Mouse (Mus musculus) forebrain, embryonic 16.5 days (tissue): ENCODE measurements at regions not wholly inside any gene's neighbourhood (a gene's known extent, or its start where the extent isn't known, plus 50 kb on each side); places are given as distances from the start of the nearest gene placed in this dataset.

Source experiments
- ATAC-seq: fragments of 200-750 bp; cut with Nextera tagmentation; 2 replicates; pipeline ENCODE4 v1.8.0; 2017; ENCODE audit warnings: mild to moderate bottlenecking, moderate library complexity
- H3K27ac ChIP-seq: fragments of 300-500 bp; sonication (generic); 2 replicates; pipeline ENCODE4 v1.5.1; 2014; ENCODE audit warnings: low read length, control low read depth
- H3K27me3 ChIP-seq: fragments of 300-500 bp; sonication (generic); replicated peaks from 2 replicates; pipeline ENCODE4 v1.6.1; 2014; ENCODE audit warnings: low read length; ENCODE audit not compliant: control insufficient read depth, insufficient read depth
- H3K36me3 ChIP-seq: fragments of 300-500 bp; sonication (generic); 2 replicates; pipeline ENCODE4 v1.6.1; 2014; ENCODE audit not compliant: control insufficient read depth, insufficient read depth
- H3K4me1 ChIP-seq: fragments of 300-500 bp; sonication (generic); replicated peaks from 2 replicates; pipeline ENCODE4 v1.6.1; 2014; ENCODE audit warnings: low read length; ENCODE audit not compliant: control insufficient read depth, insufficient read depth
- H3K4me2 ChIP-seq: fragments of 300-500 bp; sonication (generic); 2 replicates; pipeline ENCODE4 v1.6.1; 2014; ENCODE audit warnings: mild to moderate bottlenecking, low read length, control low read depth
- H3K4me3 ChIP-seq: fragments of 300-500 bp; sonication (generic); replicated peaks from 2 replicates; pipeline ENCODE4 v1.5.1; 2014; ENCODE audit warnings: mild to moderate bottlenecking, low read length, control low read depth
- H3K9ac ChIP-seq: fragments of 300-500 bp; sonication (generic); replicated peaks from 2 replicates; pipeline ENCODE4 v1.6.1; 2014; ENCODE audit warnings: low read depth, low read length, control low read depth
- H3K9me3 ChIP-seq: fragments of 300-500 bp; sonication (generic); 2 replicates; pipeline ENCODE4 v1.6.1; 2016; ENCODE audit warnings: low read length; ENCODE audit not compliant: control insufficient read depth
- WGBS: fragments of 180-500 bp; shearing (Covaris S2); extraction: QIAGEN DNeasy Blood & Tissue Kit; methylation state at CpG from one replicate; pipeline ENCODE4 v1.1.7; 2014; 5-methylcytosine and 5-hydroxymethylcytosine counted together

DNA sequence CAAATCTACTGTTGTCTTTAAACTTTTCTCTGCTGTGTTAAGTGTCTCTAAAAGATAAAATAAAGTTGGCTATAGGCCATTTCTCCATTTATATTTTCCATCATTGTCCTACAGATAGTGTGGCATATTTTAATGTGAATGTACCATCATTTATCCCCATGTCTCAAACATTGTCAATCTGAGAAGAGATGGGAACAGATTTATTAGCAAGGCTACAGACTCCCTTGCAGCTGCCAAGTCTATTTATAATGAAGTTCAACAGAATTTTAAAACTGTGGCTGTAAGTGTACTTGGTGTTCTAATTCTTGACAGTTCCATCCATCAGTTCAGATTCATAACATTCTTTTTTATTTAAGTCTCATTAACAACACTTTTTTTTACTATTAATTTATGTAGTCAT lies 271.2 kb downstream of the Pcdh10 start:
- H3K9ac ChIP-seq = no peak overlapping the region
- H3K9me3 ChIP-seq = no peaks in the 10 kb centered on the region
- H3K4me2 ChIP-seq = no peak overlapping the region
- no peaks in the 10 kb centered on the region for H3K4me1 ChIP-seq
- no peaks in the 10 kb centered on the region for H3K36me3 ChIP-seq
- H3K27me3 ChIP-seq = no peaks in the 10 kb centered on the region
- H3K27ac ChIP-seq = no peak overlapping the region
- no peak for ATAC-seq
- no peak overlapping the region for H3K4me3 ChIP-seq

DNA sequence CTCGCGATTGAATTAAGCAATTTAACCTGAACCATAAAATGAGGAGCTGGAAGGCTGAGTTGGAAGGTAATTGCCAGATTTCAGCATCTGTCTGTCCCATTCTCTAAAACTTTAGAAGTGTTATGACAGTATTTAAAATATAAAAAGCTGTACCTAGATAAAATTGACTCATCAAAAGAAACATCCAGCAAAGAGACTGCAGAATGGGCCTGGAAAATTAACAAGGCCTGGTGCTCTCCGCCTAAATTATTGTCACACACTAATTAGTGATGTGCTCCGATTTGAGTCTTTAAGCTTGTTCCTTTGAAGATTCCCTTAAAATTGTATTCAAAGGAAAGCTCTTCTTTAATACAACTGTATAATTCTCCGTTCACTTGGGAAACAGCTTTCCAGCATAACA lies 278.8 kb downstream of the Pcdh10 start:
- Histone ChIP-seq H3K9me3 (no peaks in the 10 kb centered on the region), H3K9ac (no peak overlapping the region), H3K27me3 (no peaks in the 10 kb centered on the region), H3K4me3 (no peak overlapping the region), H3K4me2 (no peak overlapping the region), H3K4me1 (no peaks in the 10 kb centered on the region), H3K27ac (no peak overlapping the region), H3K36me3 (no peaks in the 10 kb centered on the region)
- WGBS = 32% methylated on average over 5 of the region's 5 CpGs
- ATAC-seq = peak; percentile 55

DNA sequence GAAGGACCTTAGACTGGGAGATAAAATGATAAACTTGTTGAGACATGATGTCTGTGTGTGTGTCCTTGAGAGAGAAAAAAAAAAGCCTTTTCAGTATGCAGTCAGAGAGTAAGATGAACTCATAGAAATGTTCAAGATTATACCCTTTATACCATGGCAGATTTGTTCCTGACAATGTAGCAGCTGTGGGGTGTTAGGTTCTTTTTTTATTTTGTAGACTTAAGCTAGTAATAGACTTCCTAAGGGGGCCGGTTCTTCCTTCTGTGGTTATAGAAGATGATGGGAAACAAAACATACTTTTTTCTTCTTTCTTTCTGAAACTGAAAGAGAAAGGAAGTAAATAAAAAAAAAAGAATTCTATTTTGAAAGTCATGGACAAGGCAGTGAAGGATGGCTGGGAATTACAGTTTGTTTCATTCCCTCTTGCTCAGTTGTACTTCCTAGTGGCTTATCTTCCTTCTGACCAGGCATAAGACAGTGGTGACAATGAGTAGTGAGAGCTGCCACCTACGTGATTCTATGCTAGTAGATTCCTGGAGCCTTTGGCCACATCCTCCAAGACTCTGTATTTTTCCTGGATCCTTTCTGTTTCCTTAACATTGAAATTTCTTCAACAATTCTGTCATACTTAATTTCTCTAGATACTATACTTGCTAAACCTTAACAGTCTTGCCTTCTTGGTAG lies 280.0 kb downstream of the Pcdh10 start:
- H3K36me3 ChIP-seq = no peaks in the 10 kb centered on the region
- no peaks in the 10 kb centered on the region for H3K27me3 ChIP-seq
- H3K4me1 ChIP-seq = no peaks in the 10 kb centered on the region
- H3K9me3 ChIP-seq = no peaks in the 10 kb centered on the region
- H3K4me3 ChIP-seq = no peak overlapping the region
- no peak overlapping the region for H3K27ac ChIP-seq
- no peak for ATAC-seq
- H3K9ac ChIP-seq = no peak overlapping the region
- WGBS = 78% methylated on average over 2 of the region's 2 CpGs
- no peak overlapping the region for H3K4me2 ChIP-seq

DNA sequence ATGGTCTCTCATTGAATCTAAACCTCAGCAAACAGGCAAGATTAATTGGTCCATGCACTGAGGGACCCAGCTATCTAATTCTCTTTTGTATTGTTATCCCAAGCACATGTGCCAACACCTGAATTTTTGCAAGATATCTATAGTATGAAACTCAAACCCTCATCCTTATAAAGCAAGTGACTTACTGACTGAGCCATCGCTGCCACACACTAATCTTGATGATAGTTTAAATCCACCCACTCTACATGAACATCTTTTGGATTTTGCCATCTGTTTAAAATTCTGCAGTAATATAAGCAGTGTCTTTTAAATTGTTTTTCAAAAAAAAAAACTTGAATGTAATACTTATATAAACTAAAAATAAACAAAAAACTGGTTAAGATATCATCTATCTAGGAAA lies 280.9 kb downstream of the Pcdh10 start:
- H3K4me2 ChIP-seq = no peak overlapping the region
- no peak overlapping the region for H3K4me3 ChIP-seq
- ATAC-seq = no peak
- H3K36me3 ChIP-seq = no peaks in the 10 kb centered on the region
- H3K27me3 ChIP-seq = no peaks in the 10 kb centered on the region
- no peaks in the 10 kb centered on the region for H3K9me3 ChIP-seq
- no peak overlapping the region for H3K9ac ChIP-seq
- no peak overlapping the region for H3K27ac ChIP-seq
- 92% methylated on average over 1 of the region's 1 CpGs for WGBS
- H3K4me1 ChIP-seq = no peaks in the 10 kb centered on the region

DNA sequence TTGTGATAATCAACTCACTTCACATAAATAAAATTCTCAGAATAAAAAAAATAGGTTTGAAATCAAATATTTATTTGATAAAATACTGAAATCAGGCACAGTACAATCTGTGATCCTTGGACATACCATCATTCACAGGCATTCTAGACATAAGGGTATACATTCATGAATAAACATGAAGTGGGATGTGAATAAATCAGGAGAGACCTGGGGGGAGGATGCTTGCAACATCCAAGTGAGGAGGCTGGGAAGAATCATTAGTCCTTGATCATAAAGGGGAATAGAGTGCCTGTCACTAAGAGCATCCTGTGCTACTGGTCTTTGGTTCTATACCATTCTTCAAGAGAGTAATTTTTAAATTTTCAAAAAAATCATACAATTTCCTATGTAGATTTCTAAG lies 292.2 kb downstream of the Pcdh10 start:
- H3K4me1 ChIP-seq = no peaks in the 10 kb centered on the region
- H3K27ac ChIP-seq = no peak overlapping the region
- no peak for ATAC-seq
- no peak overlapping the region for H3K4me3 ChIP-seq
- H3K4me2 ChIP-seq = no peak overlapping the region
- no peaks in the 10 kb centered on the region for H3K9me3 ChIP-seq
- H3K9ac ChIP-seq = no peak overlapping the region
- no peaks in the 10 kb centered on the region for H3K36me3 ChIP-seq
- no peaks in the 10 kb centered on the region for H3K27me3 ChIP-seq

DNA sequence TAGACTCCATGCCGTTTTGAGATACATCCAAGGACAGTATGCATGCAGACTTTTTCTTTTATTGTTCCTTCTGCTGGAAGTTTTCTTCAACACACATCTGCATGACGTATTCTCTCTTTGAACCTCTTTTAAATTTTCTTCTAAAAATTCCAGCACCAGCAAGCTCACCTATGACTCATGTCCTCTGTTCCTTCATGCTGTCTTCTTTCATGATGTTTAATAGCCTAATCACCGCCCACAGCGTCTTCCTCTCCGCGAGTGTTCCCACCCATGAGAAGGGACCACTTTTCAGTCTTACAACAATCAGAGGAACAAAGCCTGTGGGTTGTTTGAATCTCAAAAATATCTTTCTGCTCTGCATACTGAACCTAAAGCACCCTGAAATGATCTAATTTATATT lies 299.5 kb downstream of the Pcdh10 start:
- Histone ChIP-seq H3K9me3 (no peaks in the 10 kb centered on the region), H3K4me2 (no peak overlapping the region), H3K27me3 (no peaks in the 10 kb centered on the region), H3K27ac (no peak overlapping the region), H3K4me3 (no peak overlapping the region), H3K9ac (no peak overlapping the region), H3K36me3 (no peaks in the 10 kb centered on the region), H3K4me1 (0 out of 2 replicates have a peak, but pooled peaks cover 3% of the 10 kb centered on the region)
- no peak for ATAC-seq
- 86% methylated on average over 6 of the region's 6 CpGs for WGBS

DNA sequence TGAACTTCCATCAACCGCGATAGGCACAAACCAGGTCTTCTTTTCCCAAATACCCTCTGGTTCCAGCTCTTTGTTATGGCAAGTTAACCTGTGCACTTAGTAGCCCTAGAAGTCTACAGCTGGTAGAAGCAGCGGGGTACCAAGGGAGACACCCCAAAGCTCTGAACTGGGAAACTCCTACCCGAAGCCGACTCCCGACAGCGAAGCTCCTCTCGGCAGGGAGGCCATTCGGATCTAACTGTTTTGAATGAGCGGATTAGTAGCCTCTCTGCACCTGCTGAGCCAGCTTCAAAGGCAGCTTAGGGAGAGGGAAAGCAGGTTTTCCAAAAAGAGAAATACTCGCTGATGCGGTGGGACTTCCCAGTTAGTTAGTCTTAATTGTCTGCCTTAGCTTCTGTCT lies 303.2 kb downstream of the Pcdh10 start:
- Histone ChIP-seq H3K4me3 (peak overlapping the region; percentile 14; the same call in 1 of the 2 replicates), H3K9ac (peak overlapping the region; percentile 27; the same call in 1 of the 2 replicates), H3K9me3 (no peaks in the 10 kb centered on the region), H3K4me1 (0 out of 2 replicates have a peak, but pooled peaks cover 3% of the 10 kb centered on the region), H3K27me3 (no peaks in the 10 kb centered on the region), H3K4me2 (peak overlapping the region; percentile 40), H3K27ac (no peak overlapping the region), H3K36me3 (no peaks in the 10 kb centered on the region)
- ATAC-seq = no peak
- WGBS = 3% methylated on average over 12 of the region's 12 CpGs

DNA sequence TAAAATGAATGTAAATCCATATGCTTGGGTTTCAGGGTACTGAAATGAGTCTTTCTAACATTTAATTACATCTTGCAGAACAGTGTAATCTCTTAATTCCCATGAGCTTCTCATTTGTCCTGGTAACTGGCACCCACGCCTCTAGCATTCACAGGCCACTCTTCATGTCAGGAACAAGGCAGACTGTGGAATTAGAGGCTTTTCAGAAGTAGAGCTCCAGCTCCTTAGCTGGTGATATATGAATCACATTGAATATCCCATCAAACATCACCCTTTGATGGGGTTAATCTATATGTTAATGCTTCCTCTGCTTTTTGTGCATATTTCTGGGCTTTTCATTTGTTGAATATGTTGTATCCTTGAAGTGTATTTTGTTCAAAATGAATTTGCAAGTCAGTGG lies 329.7 kb downstream of the Pcdh10 start:
- ATAC-seq = no peak
- 21% methylated on average over 1 of the region's 1 CpGs for WGBS
- H3K9me3 ChIP-seq = no peaks in the 10 kb centered on the region
- H3K4me2 ChIP-seq = no peak overlapping the region
- no peak overlapping the region for H3K4me3 ChIP-seq
- no peak overlapping the region for H3K9ac ChIP-seq
- H3K4me1 ChIP-seq = no peaks in the 10 kb centered on the region
- H3K27ac ChIP-seq = no peak overlapping the region
- no peaks in the 10 kb centered on the region for H3K36me3 ChIP-seq
- H3K27me3 ChIP-seq = no peaks in the 10 kb centered on the region
